Mouse (Mus musculus) lung, embryonic 14.5 days (tissue): ENCODE results near the gene Extl2. TPM values are rescaled to one million over a fixed set of nuclear protein-coding genes. Genes with fewer than 3 reads are reported as not detected.

Experiments
- ATAC-seq: fragments of 200-750 bp; cut with Nextera tagmentation; 2 replicates; pipeline ENCODE4 v1.8.0; 2017; ENCODE audit warnings: mild to moderate bottlenecking, moderate TSS enrichment, moderate library complexity; ENCODE audit not compliant: insufficient read depth
- DNase-seq: peaks from one replicate; pipeline ENCODE4 v3.0.0-alpha.2; 2015
- H3K27ac ChIP-seq: fragments of 300-500 bp; sonication (generic); 2 replicates; pipeline ENCODE4 v1.5.1; 2014; ENCODE audit warnings: low read depth, mild to moderate bottlenecking, moderate library complexity
- H3K27me3 ChIP-seq: fragments of 300-500 bp; sonication (generic); 2 replicates; pipeline ENCODE4 v1.6.1; 2014; ENCODE audit warnings: low read length, control low read depth; ENCODE audit not compliant: insufficient read depth
- H3K36me3 ChIP-seq: fragments of 300-500 bp; sonication (generic); 2 replicates; pipeline ENCODE4 v1.6.1; 2014; ENCODE audit warnings: control low read depth; ENCODE audit not compliant: insufficient read depth
- H3K4me1 ChIP-seq: fragments of 300-500 bp; sonication (generic); 2 replicates; pipeline ENCODE4 v1.6.1; 2014; ENCODE audit warnings: antibody characterized with exemption, control low read depth; ENCODE audit not compliant: insufficient read depth
- H3K4me2 ChIP-seq: fragments of 300-500 bp; sonication (generic); 2 replicates; pipeline ENCODE4 v1.6.1; 2014; ENCODE audit warnings: mild to moderate bottlenecking
- H3K4me3 ChIP-seq: fragments of 300-500 bp; sonication (generic); 2 replicates; pipeline ENCODE4 v1.5.1; 2014; ENCODE audit warnings: low read depth, low read length
- H3K9ac ChIP-seq: fragments of 300-500 bp; sonication (generic); 2 replicates; pipeline ENCODE4 v1.6.1; 2014
- H3K9me3 ChIP-seq: fragments of 300-500 bp; sonication (generic); 2 replicates; pipeline ENCODE4 v1.6.1; 2016; ENCODE audit warnings: low read depth, low read length, control low read depth
- CTCF ChIP-seq: IDR thresholded peaks from 2 replicates; pipeline ENCODE4 v1.5.1; 2016; ENCODE audit warnings: antibody characterized with exemption, low read depth
- WGBS: fragments of 180-500 bp; shearing (Covaris S2); extraction: QIAGEN DNeasy Blood & Tissue Kit; methylation state at CpG from one replicate; pipeline ENCODE4 v1.1.7; 2014; 5-methylcytosine and 5-hydroxymethylcytosine counted together
- microRNA-seq: library from miRNA; unstranded; fragments of <30 nt; microRNA quantifications from one replicate; pipeline ENCODE4, GENCODE M21; 2016; ENCODE audit warnings: borderline number of aligned reads
- polyA plus RNA-seq: library from polyadenylated mRNA; unstranded; fragments of >200 nt; fragmentation: Nextera tagmentation; extraction: Ambion mirVana; gene quantifications from 2 replicates; pipeline ENCODE4 v1.2.1, GENCODE M21; 2014

Gene Extl2
- polyA plus RNA-seq, 1 experiment from 2014 or later, result 22.0 TPM

GRCm38 (mm10) chr3:116047034-116047433 lies 39.8 kb downstream of the Extl2 start:
- Histone ChIP-seq H3K27ac (no peak overlapping the region), H3K27me3 (no peaks in the 10 kb centered on the region), H3K4me2 (no peak overlapping the region), H3K36me3 (no peaks in the 10 kb centered on the region), H3K4me3 (no peak overlapping the region), H3K9ac (no peak overlapping the region), H3K4me1 (no peaks in the 10 kb centered on the region), H3K9me3 (no peaks in the 10 kb centered on the region)
- DNase-seq, result no peak
- ATAC-seq, result no peak
- WGBS, result 56% methylated on average over 5 of the region's 5 CpGs
- no peak for TF ChIP-seq CTCF

DNA sequence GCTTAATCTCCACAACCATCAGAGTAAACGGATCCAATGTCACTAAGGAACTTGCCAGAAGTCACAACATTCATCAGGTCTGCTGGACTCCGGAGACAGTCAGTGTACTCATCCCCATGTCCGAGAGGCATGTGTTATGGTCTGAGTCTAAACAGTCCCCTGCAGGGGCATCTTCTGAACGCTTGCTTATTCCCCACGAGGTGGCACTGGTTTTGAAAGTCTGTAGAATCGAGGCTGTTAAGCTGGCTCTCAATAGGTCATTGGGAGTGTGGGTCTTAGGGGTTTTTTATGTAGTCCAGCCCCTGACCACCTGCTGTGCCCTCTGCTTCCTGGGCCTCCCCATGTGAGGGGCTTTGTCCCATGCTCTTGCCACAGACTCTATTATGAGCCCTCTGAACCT lies 49.8 kb downstream of the Extl2 start:
- Histone ChIP-seq H3K4me3 (no peak overlapping the region), H3K36me3 (no peaks in the 10 kb centered on the region), H3K9me3 (no peaks in the 10 kb centered on the region), H3K9ac (no peak overlapping the region), H3K27me3 (no peaks in the 10 kb centered on the region), H3K4me2 (no peak overlapping the region), H3K27ac (no peak overlapping the region), H3K4me1 (no peaks in the 10 kb centered on the region)
- no peak for TF ChIP-seq CTCF
- WGBS, result 56% methylated on average over 6 of the region's 6 CpGs
- DNase-seq, result no peak
- no peak for ATAC-seq

- no peak for ATAC-seq
- no peaks in the 10 kb centered on the region for H3K27me3 ChIP-seq
- no peak overlapping the region for H3K27ac ChIP-seq
- no peaks in the 10 kb centered on the region for H3K36me3 ChIP-seq
- no peaks in the 10 kb centered on the region for H3K4me1 ChIP-seq
- 80% methylated on average over 5 of the region's 5 CpGs for WGBS
- H3K4me2 ChIP-seq, result no peak overlapping the region
- no peak for DNase-seq
- no peak for TF ChIP-seq CTCF
- no peak overlapping the region for H3K4me3 ChIP-seq
- H3K9ac ChIP-seq, result no peak overlapping the region
- no peaks in the 10 kb centered on the region for H3K9me3 ChIP-seq
Measured at GRCm38 (mm10) chr3:116060320-116060719, 53.1 kb downstream of the Extl2 start.

- 81% methylated on average over 2 of the region's 2 CpGs for WGBS
- H3K27ac ChIP-seq, result no peak overlapping the region
- ATAC-seq (no peak), DNase-seq (no peak)
- H3K27me3 ChIP-seq, result no peaks in the 10 kb centered on the region
- no peaks in the 10 kb centered on the region for H3K36me3 ChIP-seq
- no peak overlapping the region for H3K4me3 ChIP-seq
- no peak for TF ChIP-seq CTCF
- no peak overlapping the region for H3K9ac ChIP-seq
- H3K9me3 ChIP-seq, result no peaks in the 10 kb centered on the region
- no peaks in the 10 kb centered on the region for H3K4me1 ChIP-seq
- no peak overlapping the region for H3K4me2 ChIP-seq
Measured at GRCm38 (mm10) chr3:116062141-116062540, 54.9 kb downstream of the Extl2 start.

DNA sequence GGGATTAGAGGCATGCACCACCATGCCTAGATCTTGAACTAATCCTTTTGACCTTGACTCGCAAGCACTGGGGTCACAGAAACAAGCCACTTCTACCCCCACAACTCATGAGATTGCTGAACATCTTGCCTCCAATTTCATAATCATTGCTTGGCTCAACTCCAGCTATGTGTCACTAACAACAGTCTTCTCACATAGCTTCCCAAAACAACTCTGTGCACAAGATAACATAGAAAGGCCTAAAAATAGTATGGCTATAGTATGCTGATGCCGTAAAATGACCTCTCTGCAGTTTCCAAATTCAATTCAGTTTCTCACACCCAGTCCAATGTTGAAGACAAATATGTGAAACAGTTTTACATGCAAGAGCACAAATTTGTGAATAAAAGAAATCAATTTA lies 65.3 kb downstream of the Extl2 start:
- Histone ChIP-seq H3K9me3 (no peaks in the 10 kb centered on the region), H3K9ac (no peak overlapping the region), H3K4me1 (peaks cover 4% of the 10 kb centered on the region; the same call in 1 of the 2 replicates), H3K4me3 (no peak overlapping the region), H3K4me2 (no peak overlapping the region), H3K36me3 (no peaks in the 10 kb centered on the region), H3K27ac (no peak overlapping the region), H3K27me3 (no peaks in the 10 kb centered on the region)
- no peak for TF ChIP-seq CTCF
- WGBS, result 39% methylated on average over 2 of the region's 2 CpGs
- DNase-seq (peak; percentile 86), ATAC-seq (peak; percentile 83; the same call in 1 of the 2 replicates)

GRCm38 (mm10) chr3:116076739-116077138 lies 69.5 kb downstream of the Extl2 start:
- Histone ChIP-seq H3K4me1 (peaks cover 4% of the 10 kb centered on the region; the same call in 1 of the 2 replicates), H3K27ac (no peak overlapping the region), H3K4me2 (no peak overlapping the region), H3K4me3 (no peak overlapping the region), H3K9me3 (no peaks in the 10 kb centered on the region), H3K9ac (no peak overlapping the region), H3K36me3 (no peaks in the 10 kb centered on the region), H3K27me3 (no peaks in the 10 kb centered on the region)
- TF ChIP-seq CTCF, result no peak
- ATAC-seq (no peak), DNase-seq (no peak)
- 80% methylated on average over 2 of the region's 2 CpGs for WGBS

- H3K9ac ChIP-seq, result no peak overlapping the region
- H3K4me2 ChIP-seq, result no peak overlapping the region
- peak; percentile 19; the same call in 1 of the 2 replicates for TF ChIP-seq CTCF
- no peaks in the 10 kb centered on the region for H3K9me3 ChIP-seq
- no peaks in the 10 kb centered on the region for H3K36me3 ChIP-seq
- DNase-seq (peak; percentile 63), ATAC-seq (no peak)
- H3K27me3 ChIP-seq, result no peaks in the 10 kb centered on the region
- H3K27ac ChIP-seq, result no peak overlapping the region
- no peak overlapping the region for H3K4me3 ChIP-seq
- no peaks in the 10 kb centered on the region; the same call in 1 of the 2 replicates for H3K4me1 ChIP-seq
- WGBS, result 41% methylated on average over 4 of the region's 4 CpGs
Measured at GRCm38 (mm10) chr3:116078490-116078889, 71.2 kb downstream of the Extl2 start.

Small RNAs within 50 kb of the gene (microRNA-seq; reads per million reads assigned to microRNA genes)
- gene Mir669n, result not detected

Other genes with a start within 250 kb of the Extl2 start
- gene Dph5, start 119.6 kb upstream of the Extl2 start, polyA plus RNA-seq, result 26.1 and 28.0 TPM in 2 replicates
- 31.3 and 34.3 TPM in 2 replicates for gene Slc30a7, start 56 bp upstream of the Extl2 start, polyA plus RNA-seq
- gene Vcam1, start 122.2 kb downstream of the Extl2 start, polyA plus RNA-seq, result 78.6 and 93.8 TPM in 2 replicates
- 1.3 and 1.7 TPM in 2 replicates for gene Gpr88, start 246.0 kb downstream of the Extl2 start, polyA plus RNA-seq